Mouse (Mus musculus) kidney, postnatal 10 days (tissue): ENCODE results near the gene Srsf6.
"Not testable (repeated sequence)": the region's sequence is repeated elsewhere in the genome, so short reads cannot be mapped to it uniquely, and the experiment has no call there.

Experiments used
- DNase-seq: peaks from one replicate; pipeline ENCODE4 v3.0.0; 2021; ENCODE audit warnings: mixed read lengths

The Srsf6 gene

DNA sequence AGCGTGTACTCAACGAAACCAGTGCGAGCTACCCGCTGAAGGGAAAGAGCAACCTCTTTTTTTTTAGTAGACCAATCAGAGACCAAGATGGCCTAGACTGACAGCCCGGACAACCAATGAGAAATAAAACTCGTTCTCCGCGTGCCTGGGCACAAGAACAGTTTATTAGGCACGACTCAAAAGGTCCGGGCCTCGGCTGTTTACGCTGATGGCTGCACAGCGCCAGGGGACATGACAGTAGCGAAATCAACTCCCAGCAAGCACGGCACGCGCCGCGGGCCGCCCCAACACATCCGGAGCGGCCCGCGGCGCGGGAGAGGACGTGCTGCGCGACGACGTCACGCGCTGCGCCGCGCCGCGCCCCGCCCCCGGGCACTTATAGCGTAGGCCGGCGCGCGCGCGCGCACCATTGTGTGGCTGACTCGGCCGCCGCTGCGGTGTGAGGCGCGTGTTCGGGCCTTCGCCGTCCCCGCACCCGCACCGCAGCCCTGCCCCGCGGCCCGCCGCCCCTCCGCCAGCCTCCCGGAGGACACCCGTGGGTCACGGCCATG, at the start of gene Srsf6:
Gene Srsf6 (plus strand): TSS at position 406 of the 551 bp plus-strand sequence.
- peak; percentile 95 for DNase-seq

DNA sequence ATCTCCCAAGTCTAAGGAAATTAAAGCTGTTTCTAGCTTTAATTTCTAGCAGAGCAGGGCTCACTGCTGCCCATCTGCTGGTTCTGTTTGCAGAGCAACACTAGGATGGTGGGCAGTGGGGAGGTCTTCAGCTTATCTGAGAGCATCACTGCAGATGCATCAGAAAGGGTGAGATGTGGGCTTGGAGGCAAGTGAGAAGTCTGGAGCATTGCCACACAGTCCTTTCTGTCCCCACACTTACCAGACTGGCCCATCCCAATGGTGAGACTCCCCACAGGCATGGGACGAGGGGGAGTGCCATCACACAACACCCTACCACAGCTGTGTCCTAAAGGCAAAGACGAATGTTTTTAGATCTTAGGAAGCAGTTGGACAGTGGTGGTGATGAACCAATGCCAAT, 47.2 kb upstream of the Srsf6 start:
- DNase-seq = no peak

DNA sequence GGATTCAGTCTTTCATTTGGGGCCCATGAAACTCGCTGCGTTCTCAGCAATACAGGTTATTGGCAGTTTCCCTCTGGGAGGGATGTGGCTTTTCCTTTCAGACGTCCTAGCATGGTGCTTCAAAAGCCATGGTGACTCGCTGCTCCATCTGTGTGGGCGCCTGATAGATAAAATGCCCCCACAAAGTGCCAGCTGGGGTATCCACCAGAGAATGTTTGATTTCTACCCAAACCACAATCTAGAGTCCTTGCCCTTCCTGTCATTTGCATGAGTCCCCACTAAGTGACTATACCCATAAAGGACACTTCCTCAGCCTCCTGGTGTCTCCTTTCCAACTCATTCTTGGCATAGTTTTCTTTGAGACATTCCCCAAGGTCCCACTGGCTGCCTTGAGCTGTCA, 44.2 kb upstream of the Srsf6 start:
- no peak for DNase-seq

DNA sequence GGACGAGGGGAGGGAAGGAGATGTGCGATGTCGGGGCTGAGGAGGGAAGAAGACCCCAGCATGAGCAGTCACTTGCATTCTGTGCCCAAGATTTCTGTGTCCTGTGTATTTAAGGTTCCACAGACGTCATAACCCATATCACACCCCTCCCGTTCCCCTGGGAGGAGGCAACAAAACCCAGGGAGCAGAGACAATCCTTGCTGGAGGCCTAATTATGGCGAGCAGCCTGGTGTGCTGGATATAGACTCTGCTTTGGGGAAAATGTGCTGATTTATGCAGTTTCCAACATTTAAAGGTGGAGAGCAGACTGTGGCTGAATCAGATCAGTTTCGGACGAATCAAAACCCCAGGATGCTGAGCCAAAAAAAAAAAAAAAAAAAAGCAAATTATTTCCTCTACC, 42.7 kb upstream of the Srsf6 start:
- no peak for DNase-seq

DNA sequence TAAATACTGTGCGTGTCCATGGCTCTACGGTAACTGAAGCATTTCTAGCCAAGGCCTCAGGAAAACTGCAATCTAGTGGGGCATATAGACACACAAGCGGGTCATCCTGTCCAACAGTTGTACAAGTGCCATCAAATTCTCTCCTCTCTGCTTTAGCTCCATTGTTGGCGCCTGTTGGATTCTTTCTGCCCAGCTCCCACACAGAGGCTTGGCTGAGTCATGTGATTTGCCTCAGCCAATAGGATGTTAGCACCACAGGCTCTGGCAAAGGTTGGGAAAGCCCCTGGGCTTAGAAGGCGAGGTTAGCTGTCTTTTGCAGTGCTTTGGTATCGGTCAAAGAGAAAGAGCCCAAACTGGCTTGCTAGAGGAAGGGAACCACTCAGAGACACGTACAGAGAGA, 42.1 kb upstream of the Srsf6 start:
- DNase-seq = no peak

DNA sequence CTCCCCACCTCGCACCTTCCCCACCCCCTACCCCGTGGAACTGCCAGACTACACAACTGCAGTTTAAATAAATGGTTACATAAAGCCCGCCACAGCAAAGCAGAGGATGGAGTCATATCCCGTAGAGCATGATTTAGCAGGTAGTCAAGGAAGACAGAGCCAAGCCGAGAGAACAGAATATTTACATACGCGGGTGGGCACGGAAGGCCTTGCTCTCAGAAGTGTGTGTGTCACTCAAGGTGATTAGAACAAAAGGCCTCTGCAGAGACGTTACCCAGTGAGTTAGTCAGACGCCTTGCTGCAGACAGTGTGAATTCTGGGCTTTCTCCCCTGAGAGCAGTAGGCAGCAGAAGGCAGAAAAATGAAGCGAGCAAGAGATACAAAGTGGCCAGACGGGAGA, 41.6 kb upstream of the Srsf6 start:
- DNase-seq = no peak

DNA sequence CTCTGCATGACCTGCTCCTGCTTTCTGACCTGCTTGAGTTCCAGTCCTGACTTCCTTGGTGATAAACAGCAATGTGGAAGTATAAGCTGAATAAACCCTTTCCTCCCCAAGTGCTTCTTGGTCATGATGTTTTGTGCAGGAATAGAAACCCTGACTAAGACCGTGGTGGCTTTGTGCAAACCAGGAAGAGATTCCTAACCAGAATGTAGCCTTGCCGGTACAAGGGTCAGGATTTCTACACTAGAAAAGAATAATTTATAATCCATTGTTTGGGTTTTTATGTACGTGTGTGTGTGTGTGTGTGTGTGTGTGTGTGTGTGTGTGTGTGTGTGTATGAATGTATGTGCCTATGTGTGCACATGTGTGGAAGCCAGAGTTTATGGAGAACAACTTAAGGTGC, 38.3 kb upstream of the Srsf6 start:
- DNase-seq = not testable (repeated sequence)

DNA sequence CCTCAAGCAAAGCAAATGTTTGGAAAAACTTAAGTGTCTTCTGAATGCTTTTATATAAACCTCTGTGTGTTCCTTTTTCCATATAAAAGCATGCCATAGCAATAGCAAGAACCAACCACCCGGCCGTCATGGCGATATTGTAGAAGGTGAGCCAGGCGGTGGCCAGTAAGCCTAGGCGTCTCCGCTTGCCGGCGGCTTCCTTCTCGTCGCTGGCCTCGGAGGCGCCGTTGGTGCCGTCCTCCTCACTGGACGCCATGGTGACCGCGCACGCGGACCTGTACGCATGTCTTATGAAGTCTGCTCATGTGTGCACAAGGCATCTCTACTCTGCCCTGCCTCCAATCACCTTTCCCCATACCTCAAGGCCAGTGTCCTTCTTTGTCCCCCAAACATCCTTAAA, 32.1 kb upstream of the Srsf6 start:
- DNase-seq = not testable (repeated sequence)

DNA sequence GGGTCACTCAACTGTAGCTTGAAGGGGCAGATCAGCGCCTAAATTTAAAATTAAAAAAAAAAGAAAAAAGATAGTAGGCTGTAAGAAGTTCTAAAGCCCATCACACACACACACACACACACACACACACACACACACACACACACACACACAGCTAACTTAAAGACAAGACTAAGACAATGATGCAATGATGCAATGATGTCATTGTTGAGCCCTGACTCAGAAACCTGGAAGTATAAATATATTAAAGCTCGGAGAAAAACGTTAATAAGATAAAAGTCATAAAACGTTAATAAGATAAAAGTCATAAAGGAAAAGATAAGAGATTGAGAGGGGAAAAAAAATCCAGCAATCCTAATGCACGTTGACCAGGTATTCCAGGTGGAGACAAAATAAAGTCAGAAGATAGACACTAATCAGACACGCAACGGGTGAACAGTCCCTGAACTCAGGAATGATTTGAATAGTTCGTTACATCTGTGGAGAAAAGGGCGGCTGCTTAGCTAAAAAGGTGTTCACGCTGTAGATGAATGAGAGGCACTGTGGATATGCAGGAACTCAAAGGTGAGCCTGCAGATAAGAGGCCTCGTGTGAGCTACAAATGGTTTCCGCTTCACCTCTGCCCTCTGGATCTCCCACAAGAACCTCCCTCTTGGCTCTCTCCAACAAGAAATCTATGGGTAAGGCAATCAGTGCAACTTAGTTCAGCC, 31.3 kb upstream of the Srsf6 start:
- no peak for DNase-seq

DNA sequence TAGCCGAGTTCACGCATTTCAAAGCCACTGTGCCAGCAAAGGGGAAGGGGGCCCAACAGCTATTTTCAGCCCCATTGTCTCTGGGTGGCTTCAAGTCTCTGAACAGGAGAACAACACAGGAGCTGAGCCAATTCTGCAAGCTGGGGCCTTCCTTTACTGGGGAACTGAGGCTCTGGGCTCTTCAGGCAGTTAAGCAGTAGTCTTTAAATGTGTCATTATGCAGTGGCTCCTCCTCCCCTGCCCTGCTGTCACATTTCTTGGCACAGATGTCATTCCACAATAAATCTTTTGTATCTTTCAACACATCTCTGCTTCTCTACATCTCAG, 30.8 kb upstream of the Srsf6 start:
- DNase-seq = no peak

DNA sequence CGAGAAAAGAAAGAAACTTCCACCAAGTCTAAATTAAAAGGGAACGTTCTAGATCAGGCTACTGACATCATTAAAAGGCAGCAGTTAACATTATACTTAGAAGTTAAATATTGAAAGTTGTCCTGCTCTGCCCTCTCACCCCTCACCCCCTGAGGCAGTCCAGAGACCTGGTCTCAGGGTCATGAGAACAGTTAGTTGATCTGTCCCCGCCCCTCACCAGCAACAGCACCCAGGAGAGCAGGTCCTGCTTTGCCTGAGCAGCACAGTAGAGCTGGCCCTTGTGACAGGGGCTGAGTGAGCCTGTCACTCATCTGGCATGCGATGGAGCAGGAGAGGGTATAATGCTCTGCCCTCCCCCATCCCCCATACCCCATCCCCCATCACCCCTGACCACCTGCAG, 25.4 kb upstream of the Srsf6 start:
- DNase-seq = peak; percentile 67

DNA sequence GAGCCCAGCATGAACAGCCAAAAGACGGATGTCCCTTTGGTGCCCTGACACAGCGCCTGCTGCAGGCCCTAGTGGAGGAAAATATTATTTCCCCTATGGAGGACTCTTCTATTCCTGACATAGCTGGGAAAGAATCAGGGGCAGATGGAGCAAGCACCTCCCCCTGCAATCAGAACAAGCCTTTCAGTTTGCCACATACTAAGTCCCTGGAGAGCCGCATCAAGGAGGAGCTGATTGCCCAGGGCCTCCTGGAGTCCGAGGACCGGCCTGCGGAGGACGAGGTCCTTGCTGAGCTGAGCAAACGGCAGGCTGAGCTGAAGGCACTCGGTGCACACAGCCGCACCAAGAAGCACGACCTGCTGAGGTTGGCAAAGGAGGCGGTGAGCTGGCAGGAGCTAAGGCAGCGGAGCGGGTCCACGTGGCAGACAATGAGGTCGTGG, 23.3 kb upstream of the Srsf6 start:
- peak; percentile 20 for DNase-seq

DNA sequence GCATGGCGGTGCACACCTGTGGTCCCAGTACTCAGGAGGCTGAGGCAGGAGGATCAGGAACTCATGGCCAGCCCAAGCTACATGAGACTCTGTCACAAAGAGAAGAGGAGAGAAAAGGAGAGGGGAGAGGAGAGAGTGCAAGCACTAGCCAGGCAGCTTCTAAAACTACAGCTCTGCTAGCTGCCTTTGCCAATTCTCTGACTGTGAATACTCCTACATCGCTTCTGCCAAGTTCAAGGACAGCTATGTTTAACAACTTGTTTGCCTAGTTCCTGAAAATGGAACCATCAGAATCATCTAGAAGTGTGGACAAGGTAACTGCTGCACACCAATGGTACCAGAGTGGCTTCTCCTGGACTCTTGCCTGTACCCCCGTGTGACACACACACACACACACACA, 17.3 kb upstream of the Srsf6 start:
- no peak for DNase-seq

DNA sequence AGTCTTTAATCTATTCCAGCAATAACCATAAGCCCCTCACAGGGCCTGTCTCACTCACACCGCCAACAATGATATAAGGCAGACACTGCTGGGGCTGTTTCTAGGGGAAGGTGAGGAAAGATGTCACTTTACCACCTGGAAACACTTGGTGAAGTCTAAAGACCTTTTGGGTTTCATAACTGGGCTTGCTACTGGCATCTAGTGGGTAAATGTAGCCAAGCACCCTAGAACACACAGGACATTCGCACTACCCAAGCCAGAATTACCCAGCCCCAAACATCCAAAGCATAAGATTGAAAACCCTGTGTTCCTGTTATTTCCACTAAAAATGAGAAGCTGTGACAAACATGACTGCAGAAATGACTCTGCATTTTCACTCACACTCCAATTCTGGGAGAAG, 16.8 kb upstream of the Srsf6 start:
- no peak for DNase-seq

DNA sequence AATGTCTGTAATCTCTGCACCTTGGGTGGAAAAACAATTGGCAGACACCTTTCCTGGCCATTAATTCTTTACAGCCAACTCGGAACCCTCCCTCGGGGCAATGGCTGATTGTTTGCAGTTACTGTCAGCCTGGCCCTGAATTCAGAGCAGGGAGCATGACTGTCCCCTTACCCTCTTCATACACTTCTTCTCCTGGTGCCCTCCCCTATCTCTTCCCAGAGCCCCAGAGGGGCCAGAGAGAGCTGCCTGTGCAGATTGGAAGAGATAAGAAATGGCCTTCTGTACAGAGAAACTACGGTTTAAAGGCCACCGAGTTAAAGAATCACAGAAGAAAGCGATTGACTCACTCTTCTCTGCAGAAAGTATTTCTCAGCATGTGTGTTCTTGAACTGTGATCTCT, 11.4 kb upstream of the Srsf6 start:
- DNase-seq = no peak

DNA sequence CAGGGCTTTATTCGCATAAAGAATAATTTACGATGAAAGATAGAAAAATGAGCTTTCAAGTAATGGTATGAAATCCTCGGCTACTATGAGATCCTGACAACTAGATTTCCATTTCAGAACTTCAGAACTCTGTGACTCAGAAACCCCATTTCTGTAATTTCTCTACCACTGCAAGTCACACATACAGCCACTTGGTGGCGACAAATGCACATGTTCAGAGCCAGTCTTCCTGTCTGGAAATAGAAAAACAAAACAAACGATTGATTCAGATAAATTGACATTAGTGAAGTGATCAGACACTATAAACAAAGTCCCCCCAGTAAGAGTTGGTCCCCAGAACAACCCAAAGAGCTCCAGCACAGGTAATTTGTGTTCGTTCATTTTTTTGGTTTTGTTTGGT, 9.1 kb upstream of the Srsf6 start:
- peak; percentile 71 for DNase-seq

DNA sequence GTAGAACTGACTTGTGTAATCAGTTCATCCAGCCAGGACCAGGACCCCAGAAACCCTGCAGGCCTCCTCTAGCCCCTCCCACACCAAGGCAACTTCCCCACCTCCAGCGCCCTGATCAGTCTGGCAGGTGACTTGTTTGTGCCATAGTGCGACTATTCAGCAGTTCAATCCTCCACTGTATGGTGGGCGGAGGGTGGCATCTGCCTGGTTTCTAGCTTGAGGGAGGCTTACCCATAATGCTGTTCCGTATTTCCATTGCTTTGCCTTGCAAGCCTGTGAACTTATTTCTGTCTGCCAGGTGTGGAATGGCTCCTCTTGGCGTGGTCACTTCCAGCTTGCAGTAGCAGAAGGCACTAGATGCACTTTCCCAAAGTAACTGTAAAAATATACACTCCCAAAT, 8.5 kb upstream of the Srsf6 start:
- DNase-seq = no peak

DNA sequence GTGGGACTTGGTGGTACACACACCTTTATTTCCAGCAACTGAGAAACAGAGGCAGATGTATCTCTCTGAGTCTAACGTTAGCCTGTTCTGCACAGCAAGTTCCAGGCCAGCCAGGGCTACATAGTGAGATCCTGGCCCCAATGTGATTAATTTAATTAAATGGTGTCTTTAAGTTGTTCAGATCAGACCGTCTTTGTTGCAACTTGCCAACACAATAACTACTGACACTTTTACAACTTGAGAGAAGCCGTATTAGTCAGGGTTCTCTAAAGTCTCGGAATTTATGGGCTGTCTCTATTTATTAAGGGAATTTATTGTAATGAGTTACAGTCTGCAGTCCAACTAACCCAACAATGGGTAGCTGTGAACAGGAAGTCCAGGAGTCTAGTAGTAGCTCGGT, 7.2 kb upstream of the Srsf6 start:
- DNase-seq = no peak

DNA sequence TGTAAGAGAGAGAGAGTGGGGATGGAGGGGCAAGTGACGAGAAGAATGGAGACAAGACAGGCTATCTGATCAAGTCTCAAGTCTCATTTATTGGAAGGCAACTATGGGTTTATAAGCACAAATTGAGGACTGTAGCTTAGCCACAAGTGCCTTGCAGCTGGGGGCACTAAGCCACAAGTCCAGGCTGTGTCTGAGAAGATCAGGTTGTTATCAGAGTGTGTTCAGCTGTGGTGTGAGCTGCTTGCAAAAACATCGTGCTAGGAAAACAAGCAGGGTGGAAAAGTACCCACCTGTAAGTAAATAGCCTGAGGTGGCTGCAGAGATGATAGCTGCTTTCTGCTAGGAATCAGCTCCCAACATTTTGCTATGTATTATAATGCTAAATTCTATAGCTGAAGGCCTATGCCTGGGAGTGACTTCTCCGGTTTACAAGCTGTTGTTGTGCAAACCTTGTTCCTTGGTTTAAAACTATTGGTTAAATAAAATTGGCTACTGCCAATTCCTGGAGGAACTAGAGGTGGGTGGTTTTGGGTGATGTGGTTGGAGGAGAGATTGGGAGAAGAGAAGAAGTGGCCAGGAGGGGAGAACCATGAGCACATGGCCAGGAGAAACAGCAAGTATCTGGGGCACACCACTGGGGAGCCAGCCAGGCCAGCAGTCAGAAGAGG, 3.3 kb upstream of the Srsf6 start:
- DNase-seq = no peak

DNA sequence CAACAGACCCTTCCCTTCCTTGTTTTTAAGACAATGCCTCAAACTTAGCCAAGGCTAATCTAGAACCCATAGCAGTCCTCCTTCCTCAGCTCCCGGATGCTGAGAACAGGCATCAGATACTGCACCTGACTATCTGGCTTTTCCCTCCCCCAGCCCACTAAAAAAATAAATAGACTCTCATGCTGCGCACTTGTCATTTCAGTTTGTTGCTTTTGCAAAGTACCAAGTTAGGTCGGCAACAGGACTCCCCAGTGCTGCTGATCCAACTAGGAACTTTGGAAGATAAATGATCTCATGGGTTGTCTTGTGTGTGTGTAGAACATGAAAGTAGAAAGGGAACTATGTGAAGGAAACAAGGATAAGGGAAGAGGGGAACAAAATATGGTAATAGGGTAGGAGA, 1.6 kb upstream of the Srsf6 start:
- no peak for DNase-seq

DNA sequence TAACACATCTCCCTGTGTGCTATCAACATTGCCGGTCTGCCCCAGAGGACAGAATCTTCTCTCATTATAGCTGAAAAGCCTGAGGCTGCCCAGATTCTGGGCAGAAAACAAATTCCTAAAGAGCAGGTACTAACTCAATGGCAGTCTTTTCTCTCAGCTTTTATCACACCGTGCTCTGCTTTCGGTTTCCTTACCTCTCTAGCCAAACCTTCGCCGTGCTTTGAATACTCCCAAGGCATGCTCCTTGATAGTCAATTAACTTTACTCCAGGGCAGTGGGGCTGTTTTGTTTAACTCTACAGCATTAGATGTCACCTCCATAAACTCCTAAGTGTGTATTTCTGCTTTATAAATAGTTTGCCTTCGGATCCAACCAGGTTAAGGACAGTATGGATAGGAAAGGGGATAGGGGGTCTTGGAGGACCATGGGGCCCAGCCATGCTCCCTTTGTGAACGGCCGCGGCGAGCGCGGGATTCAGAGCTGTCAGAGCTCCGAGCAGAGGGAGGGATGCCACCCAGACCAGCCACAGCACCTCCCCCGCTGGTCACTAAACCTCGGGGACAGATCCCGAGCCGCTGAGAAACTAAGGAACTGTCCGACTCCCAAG, 709 bp upstream of the Srsf6 start:
- DNase-seq = no peak

DNA sequence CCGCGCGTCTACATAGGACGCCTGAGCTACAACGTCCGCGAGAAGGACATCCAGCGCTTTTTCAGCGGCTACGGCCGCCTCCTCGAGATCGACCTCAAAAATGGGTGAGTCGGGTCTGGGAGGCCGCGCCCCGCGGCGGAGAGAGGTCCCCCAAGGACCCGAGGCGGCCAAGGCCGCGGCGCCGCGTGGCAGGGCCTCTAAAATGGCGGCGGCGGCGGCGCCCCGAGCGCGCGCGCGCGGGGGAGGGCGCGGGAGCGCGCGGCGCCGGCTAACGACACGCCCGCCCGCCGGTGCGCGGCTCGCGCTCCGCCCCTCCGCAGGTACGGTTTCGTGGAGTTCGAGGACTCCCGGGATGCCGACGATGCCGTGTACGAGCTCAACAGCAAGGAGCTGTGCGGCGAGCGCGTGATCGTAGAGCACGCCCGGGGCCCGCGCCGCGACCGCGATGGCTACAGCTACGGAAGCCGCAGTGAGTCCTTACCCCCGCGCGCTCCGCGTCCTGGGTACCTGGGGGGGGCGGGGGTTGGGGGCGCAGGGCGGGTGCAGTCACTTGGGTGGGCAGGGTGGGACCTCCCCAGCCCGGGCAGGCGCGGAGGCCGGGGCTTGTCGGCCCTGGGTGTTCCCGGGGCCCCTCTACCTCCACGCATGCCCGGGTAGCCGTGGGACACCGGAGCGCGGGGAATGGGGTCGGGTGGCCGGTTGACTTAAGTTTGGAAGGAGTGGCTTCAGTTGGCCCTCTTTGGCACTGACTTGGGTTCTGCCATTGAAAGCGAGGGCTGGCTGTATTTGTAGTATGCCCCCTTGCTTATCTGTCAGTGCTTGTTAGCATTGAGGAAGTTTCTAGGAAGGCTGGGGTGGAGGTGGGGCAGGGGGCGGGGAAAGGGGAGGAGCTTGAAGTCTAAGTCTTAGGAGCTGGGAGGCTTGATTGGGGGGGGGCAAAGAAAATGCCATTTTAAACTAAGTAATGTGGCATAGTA, 634 bp downstream of the Srsf6 start:
- DNase-seq = peak; percentile 76

DNA sequence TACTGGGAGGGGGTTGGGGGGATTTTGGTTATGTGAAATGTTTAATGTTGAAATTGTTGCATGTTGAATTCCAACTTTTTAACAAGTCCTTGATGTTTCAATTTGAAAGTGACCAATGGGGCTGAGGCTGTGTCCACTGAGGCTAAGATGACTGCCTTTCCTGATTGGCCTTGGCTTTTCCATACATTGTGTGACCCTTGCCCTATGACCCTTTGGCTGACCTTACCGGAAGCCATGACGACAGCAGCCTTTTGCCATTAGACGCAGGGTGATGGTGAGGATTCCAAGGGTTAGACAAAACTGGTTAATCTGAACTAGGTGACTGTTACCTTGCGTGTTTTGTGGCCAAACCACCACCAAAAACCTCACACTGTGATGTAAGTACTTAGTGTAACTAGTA, 1.4 kb downstream of the Srsf6 start:
- peak; percentile 41 for DNase-seq
